Comparison of ENCODE assay signal across 8 mouse cellular contexts in genomic region chr17:27027460-27028283, GRCm38 (mm10). TPM values are rescaled to one million over a fixed set of nuclear protein-coding genes. Genes with fewer than 3 reads are reported as not detected.
DNase-seq lines count a peak whose midpoint lies in the region; ATAC-seq and TF ChIP-seq lines count a peak whose summit lies in the region.

No protein-coding gene starts in this region.

- peak overlapping the region; percentile 91 for H3K4me2 ChIP-seq in forebrain, postnatal 0 days (ENCODE audit: low read depth)
- peak overlapping the region; percentile 83 for H3K4me2 ChIP-seq in intestine, embryonic 15.5 days (replicated peaks)
- H3K4me2 ChIP-seq in liver, postnatal 0 days (ENCODE audit: low read depth, low read length): peak overlapping the region; percentile 97

- peak overlapping the region; percentile 98 for H3K9ac ChIP-seq in forebrain, postnatal 0 days
- H3K9ac ChIP-seq in intestine, embryonic 15.5 days: peak overlapping the region; percentile 93
- peak overlapping the region; percentile 77 for H3K9ac ChIP-seq in liver, postnatal 0 days (replicated peaks)

- no peak for TF ChIP-seq CTCF in brain, embryonic 14.5 days (IDR thresholded peaks at IDR 0.05; ENCODE audit: borderline replicate concordance, extremely low read depth, insufficient read depth, insufficient read length)
- no peak for TF ChIP-seq CTCF in forebrain, postnatal 0 days (IDR thresholded peaks at IDR 0.05; ENCODE audit: low read depth)
- TF ChIP-seq CTCF in liver, postnatal 0 days (IDR thresholded peaks at IDR 0.05; ENCODE audit: low read depth): no peak

- peaks cover 6% of the 10 kb centered on the region; the same call in 1 of the 2 replicates for H3K4me1 ChIP-seq in forebrain, postnatal 0 days (ENCODE audit: insufficient read depth)
- peaks cover 20% of the 10 kb centered on the region; the same call in 1 of the 2 replicates for H3K4me1 ChIP-seq in intestine, embryonic 15.5 days (replicated peaks)
- H3K4me1 ChIP-seq in liver, postnatal 0 days (ENCODE audit: insufficient read depth): peaks cover 16% of the 10 kb centered on the region; the same call in 1 of the 2 replicates

- no peak for TF ChIP-seq EP300 in liver, postnatal 0 days (IDR thresholded peaks at IDR 0.05; ENCODE audit: low read depth)

- TF ChIP-seq POLR2A in brain, embryonic 14.5 days (IDR thresholded peaks at IDR 0.05; ENCODE audit: borderline replicate concordance, extremely low read depth, insufficient read depth, insufficient read length, poor library complexity, severe bottlenecking): no peak

- H3K27ac ChIP-seq in forebrain, postnatal 0 days (ENCODE audit: low read depth, low read length): peak overlapping the region; percentile 74
- H3K27ac ChIP-seq in intestine, embryonic 15.5 days: peak overlapping the region; percentile 56
- peak overlapping the region; percentile 81 for H3K27ac ChIP-seq in liver, postnatal 0 days (ENCODE audit: low read depth)

- WGBS in forebrain, postnatal 0 days: 31% methylated on average over 12 of the region's 12 CpGs
- WGBS in intestine, embryonic 15.5 days: 21% methylated on average over 12 of the region's 12 CpGs
- 7% methylated on average over 12 of the region's 12 CpGs for WGBS in liver, postnatal 0 days (ENCODE audit: insufficient replicate concordance)

- peak; percentile 42 for DNase-seq in retina, postnatal 1 day
- no peak for DNase-seq in retina, embryonic 14.5 days (ENCODE audit: low spot score)
- peak; percentile 52 for DNase-seq in brain, embryonic 14.5 days (ENCODE audit: low read depth)
- DNase-seq in forebrain, postnatal 0 days: no peak
- DNase-seq in liver, postnatal 0 days: peak; percentile 57
- no peak for DNase-seq in right cerebral cortex, adult 18-20 months

- peak; percentile 38 for ATAC-seq in forebrain, postnatal 0 days
- peak; percentile 54 for ATAC-seq in intestine, embryonic 15.5 days
- peak; percentile 56 for ATAC-seq in liver, postnatal 0 days
- peak; percentile 42 for ATAC-seq in neutrophil, adult 5-6 weeks (ENCODE audit: extremely low read depth, insufficient number of reproducible peaks, low FRiP score, poor library complexity, severe bottlenecking)

- H3K4me3 ChIP-seq in forebrain, postnatal 0 days (ENCODE audit: low read depth, low read length): peak overlapping the region; percentile 76
- H3K4me3 ChIP-seq in intestine, embryonic 15.5 days (replicated peaks): peak overlapping the region; percentile 66
- peak overlapping the region; percentile 64 for H3K4me3 ChIP-seq in liver, postnatal 0 days (ENCODE audit: low read depth, low read length)

- H3K36me3 ChIP-seq in forebrain, postnatal 0 days (ENCODE audit: insufficient read depth): peaks cover 26% of the 10 kb centered on the region
- peaks cover 12% of the 10 kb centered on the region for H3K36me3 ChIP-seq in intestine, embryonic 15.5 days
- peaks cover 16% of the 10 kb centered on the region for H3K36me3 ChIP-seq in liver, postnatal 0 days (replicated peaks; ENCODE audit: insufficient read depth, low read length)

- H3K27me3 ChIP-seq in forebrain, postnatal 0 days (ENCODE audit: insufficient read depth, low read length): no peaks in the 10 kb centered on the region
- H3K27me3 ChIP-seq in intestine, embryonic 15.5 days (replicated peaks): no peaks in the 10 kb centered on the region
- no peaks in the 10 kb centered on the region for H3K27me3 ChIP-seq in liver, postnatal 0 days (ENCODE audit: insufficient read depth, low read length)

- H3K9me3 ChIP-seq in forebrain, postnatal 0 days (ENCODE audit: low read length): no peaks in the 10 kb centered on the region
- H3K9me3 ChIP-seq in intestine, embryonic 15.5 days: no peaks in the 10 kb centered on the region
- H3K9me3 ChIP-seq in liver, postnatal 0 days (ENCODE audit: low read length): no peaks in the 10 kb centered on the region

RNA-seq across cellular contexts. Expression of gene Bak1, which starts 1.1 kb away (rescaled TPM):
- polyA plus RNA-seq in brain, embryonic 14.5 days (2012; rRNA removed): 31.0 and 35.1 TPM in 2 replicates
- 36.5 and 48.1 TPM in 2 replicates for total RNA-seq in forebrain, postnatal 0 days (2014; rRNA removed)
- polyA plus RNA-seq in forebrain, postnatal 0 days (2015; fragmentation: Nextera tagmentation; extraction: Ambion mirVana): 2.5 and 3.5 TPM in 2 replicates
- polyA plus RNA-seq in intestine, embryonic 15.5 days (2015; fragmentation: Nextera tagmentation; extraction: Ambion mirVana): 7.3 and 8.1 TPM in 2 replicates
- 2.7 and 2.9 TPM in 2 replicates for polyA plus RNA-seq in liver, postnatal 0 days (2015; fragmentation: Nextera tagmentation; extraction: Ambion mirVana)
- 27.1 and 32.5 TPM in 2 replicates for total RNA-seq in neutrophil, adult 5-6 weeks (2017)

RNA-seq across cellular contexts. Expression of gene Itpr3, which starts 29.4 kb away (rescaled TPM):
- polyA plus RNA-seq in brain, embryonic 14.5 days (2012; rRNA removed): 1.4 and 3.4 TPM in 2 replicates
- 1.8 and 2.9 TPM in 2 replicates for total RNA-seq in forebrain, postnatal 0 days (2014; rRNA removed)
- 0.30 TPM in 2 replicates for polyA plus RNA-seq in forebrain, postnatal 0 days (2015; fragmentation: Nextera tagmentation; extraction: Ambion mirVana)
- polyA plus RNA-seq in intestine, embryonic 15.5 days (2015; fragmentation: Nextera tagmentation; extraction: Ambion mirVana): 13.0 and 14.5 TPM in 2 replicates
- polyA plus RNA-seq in liver, postnatal 0 days (2015; fragmentation: Nextera tagmentation; extraction: Ambion mirVana): 0.36 and 0.45 TPM in 2 replicates
- total RNA-seq in neutrophil, adult 5-6 weeks (2017): 71.1 and 73.7 TPM in 2 replicates

RNA-seq across cellular contexts. Expression of gene Zbtb9, which starts 54.7 kb away (rescaled TPM):
- polyA plus RNA-seq in brain, embryonic 14.5 days (2012; rRNA removed): 22.9 and 25.1 TPM in 2 replicates
- 20.9 and 22.5 TPM in 2 replicates for total RNA-seq in forebrain, postnatal 0 days (2014; rRNA removed)
- 4.2 and 6.8 TPM in 2 replicates for polyA plus RNA-seq in forebrain, postnatal 0 days (2015; fragmentation: Nextera tagmentation; extraction: Ambion mirVana)
- 14.0 and 14.2 TPM in 2 replicates for polyA plus RNA-seq in intestine, embryonic 15.5 days (2015; fragmentation: Nextera tagmentation; extraction: Ambion mirVana)
- polyA plus RNA-seq in liver, postnatal 0 days (2015; fragmentation: Nextera tagmentation; extraction: Ambion mirVana): 3.3 and 4.4 TPM in 2 replicates
- 20.9 and 32.8 TPM in 2 replicates for total RNA-seq in neutrophil, adult 5-6 weeks (2017)

Comparison
In these comparisons a context has a peak if more than half of its experiments do, and no peak if none do; other contexts are left out.
1. DNase-seq: peak in retina, postnatal 1 day (single experiment), brain, embryonic 14.5 days (single experiment) and liver, postnatal 0 days (single experiment); none in retina, embryonic 14.5 days (single experiment), forebrain, postnatal 0 days (single experiment) and right cerebral cortex, adult 18-20 months (single experiment).
2. Peak in every context shown above with its lines, with median percentiles within 50 percentile points of each other: ATAC-seq, H3K27ac ChIP-seq, H3K4me2 ChIP-seq, H3K4me3 ChIP-seq and H3K9ac ChIP-seq.